Mouse (Mus musculus): Measurements from ENCODE around the gene Ctse. TPM values are rescaled to one million over a fixed set of nuclear protein-coding genes. Genes with fewer than 3 reads are reported as not detected.

The Ctse gene
- polyA plus RNA-seq (2017; shearing (Covaris generic)), result 25.1 TPM

GRCm38 (mm10) chr1:131637791-131638540, at the start of gene Ctse:
TSS of gene Ctse (plus strand) at chr1:131638306.

GRCm38 (mm10) chr1:131598905-131599304, 39.2 kb upstream of the Ctse start, which contains the start of gene Avpr1b:
TSS of gene Avpr1b (plus strand) at chr1:131599239.

GRCm38 (mm10) chr1:131688475-131688874, 50.4 kb downstream of the Ctse start, which contains the start of gene Rab7b:
TSS of gene Rab7b (plus strand) at chr1:131688695.

Other genes starting within 250 kb of the Ctse start
- gene Srgap2, start 111.0 kb upstream of the Ctse start, polyA plus RNA-seq (2017; shearing (Covaris generic)), result 30.2 TPM
- gene Fam72a, start 110.4 kb upstream of the Ctse start, polyA plus RNA-seq (2017; shearing (Covaris generic)), result 1.3 TPM
- gene Avpr1b, start 39.1 kb upstream of the Ctse start, polyA plus RNA-seq (2017; shearing (Covaris generic)), result 0.05 TPM
- gene Rab7b, start 50.4 kb downstream of the Ctse start, polyA plus RNA-seq (2017; shearing (Covaris generic)), result 0.14 TPM
- gene Slc26a9, start 105.7 kb downstream of the Ctse start, polyA plus RNA-seq (2017; shearing (Covaris generic)), result not detected
- gene Pm20d1, start 159.1 kb downstream of the Ctse start, polyA plus RNA-seq (2017; shearing (Covaris generic)), result 0.06 TPM
- gene Slc41a1, start 189.2 kb downstream of the Ctse start, polyA plus RNA-seq (2017; shearing (Covaris generic)), result 29.1 TPM
- 38.7 TPM for gene Rab29, start 228.9 kb downstream of the Ctse start, polyA plus RNA-seq (2017; shearing (Covaris generic))